Mouse (Mus musculus) heart, adult 10 weeks (tissue): ENCODE data around the gene Sla2. TPM values are rescaled to one million over a fixed set of nuclear protein-coding genes. Genes with fewer than 3 reads are reported as not detected.

Source experiments
- polyA plus RNA-seq: library from polyadenylated mRNA; stranded (reverse); fragments of 350-450 nt; fragmentation: Illumina TruSeq; extraction: RNeasy Lipid Tissue Mini Kit (QIAGEN cat#74804); gene quantifications from one replicate; pipeline ENCODE4 v1.2.3, GENCODE M21; 2014; ENCODE audit warnings: low read depth, low replicate concordance

The Sla2 gene
- polyA plus RNA-seq, result not detected

DNA sequence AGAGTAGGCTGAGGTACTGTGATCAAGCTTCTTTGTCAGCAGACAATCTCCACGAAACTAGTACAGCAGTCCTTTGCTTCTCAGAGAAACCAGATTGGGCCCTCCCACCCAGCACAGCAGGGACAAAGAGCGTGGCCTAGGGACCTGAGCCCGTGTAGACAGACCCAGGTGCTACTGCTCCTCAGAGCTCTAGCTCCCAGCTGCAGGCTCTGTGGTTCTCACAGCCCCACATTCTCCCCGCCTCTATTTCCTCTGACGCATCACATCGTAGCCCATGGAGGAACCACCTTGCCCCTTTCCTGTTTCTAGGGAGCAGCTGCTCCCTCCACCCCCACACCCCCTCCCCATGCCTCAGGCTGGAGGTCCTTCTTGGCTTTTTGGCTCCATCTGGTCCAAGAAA, at the start of gene Sla2:
TSS of gene Sla2 (minus strand) at position 176 of the 400 bp plus-strand sequence.

GRCm38 (mm10) chr2:156862772-156863486, 24.1 kb downstream of the Sla2 start, which contains the start of gene Rab5if:
Gene Rab5if, plus strand, starts transcription at chr2:156863128.

DNA sequence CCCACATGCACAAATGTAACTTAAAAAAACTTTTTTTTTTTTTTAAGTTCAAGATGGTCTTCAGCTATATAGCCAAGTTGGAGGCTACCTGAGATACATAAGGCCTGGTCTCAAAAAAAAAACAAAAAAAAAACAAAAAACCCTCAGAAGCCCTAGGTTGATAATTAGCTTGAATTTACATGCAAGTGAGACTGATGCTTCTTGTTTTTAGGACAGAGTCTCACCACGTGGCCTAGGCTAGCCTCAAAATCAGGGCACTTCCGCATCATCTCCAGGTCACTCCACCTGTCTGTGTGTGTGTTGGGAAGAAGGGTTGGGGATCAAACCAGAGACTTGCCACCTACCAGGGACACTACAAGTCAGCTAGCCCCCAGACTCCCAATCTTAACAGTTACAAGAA, 29.2 kb downstream of the Sla2 start, which contains the start of gene 4930518I15Rik:
TSS of gene 4930518I15Rik (minus strand) at position 112 of the 400 bp plus-strand sequence.

DNA sequence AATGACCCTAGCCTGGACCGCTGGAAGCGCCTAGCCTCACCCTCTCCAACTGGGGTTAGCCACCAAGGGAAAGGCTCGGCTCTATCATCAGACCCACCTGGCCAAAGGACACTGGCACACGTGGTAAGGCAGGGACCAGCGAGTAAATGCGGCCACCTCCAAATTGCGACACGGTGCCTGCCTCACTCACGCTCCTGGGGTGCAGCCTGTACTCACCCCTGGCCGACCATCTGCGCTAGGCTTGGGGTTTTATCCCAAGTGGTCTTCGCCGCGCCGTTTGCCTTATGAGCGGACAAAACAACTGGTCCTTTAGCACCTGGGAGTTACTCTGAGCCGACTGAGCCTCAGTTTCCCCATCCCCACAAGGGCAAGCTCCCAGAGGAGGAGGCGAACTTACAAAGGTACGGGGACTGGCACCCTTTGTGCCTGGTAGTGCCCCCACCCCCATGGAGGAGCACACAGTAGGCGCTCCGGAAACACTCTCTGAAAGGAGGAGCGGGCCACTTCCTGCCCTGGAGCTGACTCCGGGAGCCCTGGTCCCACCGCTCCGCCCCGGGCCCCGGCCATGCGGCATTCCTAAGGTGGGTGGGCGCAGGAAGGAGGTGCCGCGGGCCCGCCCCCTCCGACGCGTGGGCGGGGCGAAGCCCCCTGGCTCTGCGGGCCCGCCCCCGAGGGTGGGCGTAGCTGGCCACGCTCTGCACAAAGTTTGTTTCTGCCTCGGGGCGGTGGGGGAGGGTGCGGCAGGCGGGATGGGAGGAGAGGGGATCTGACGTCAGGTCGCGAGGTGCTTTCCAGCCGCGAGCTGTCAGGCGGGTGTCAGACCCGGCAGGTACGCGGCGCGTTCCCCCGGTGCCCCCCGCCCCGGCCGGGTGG, 47.4 kb downstream of the Sla2 start, which contains the start of gene Tgif2:
TSS of gene Tgif2 (plus strand) at position 689 of the 873 bp plus-strand sequence.

Other genes with a start within 250 kb of the Sla2 start
- 165 TPM for gene Myl9, start 111.8 kb downstream of the Sla2 start, polyA plus RNA-seq
- gene Tgif2, start 47.2 kb downstream of the Sla2 start, polyA plus RNA-seq, result 1.1 TPM
- 0.58 TPM for gene 4930518I15Rik, start 29.2 kb downstream of the Sla2 start, polyA plus RNA-seq
- 86.8 TPM for gene Rab5if, start 24.1 kb downstream of the Sla2 start, polyA plus RNA-seq
- 17.6 TPM for gene Ndrg3, start 104.9 kb upstream of the Sla2 start, polyA plus RNA-seq
- gene Dsn1, start 120.0 kb upstream of the Sla2 start, polyA plus RNA-seq, result 3.1 TPM
- 6.0 TPM for gene Soga1, start 192.1 kb upstream of the Sla2 start, polyA plus RNA-seq
- gene Tldc2, start 199.9 kb upstream of the Sla2 start, polyA plus RNA-seq, result not detected
- gene Samhd1, start 248.1 kb upstream of the Sla2 start, polyA plus RNA-seq, result 30.2 TPM